Mouse (Mus musculus): Measurements from ENCODE around the gene Colca2.

Gene Colca2

GRCm38 (mm10) chr9:51273581-51274154 is 4.7 kb downstream of the Colca2 start:
- peak; percentile 75 to 90 for DNase-seq (ENCODE audit: inconsistent age in 2 of 2, low spot score in 1 of 2)

GRCm38 (mm10) chr9:51272102-51272501 is 6.3 kb downstream of the Colca2 start:
- no peak for DNase-seq (ENCODE audit: inconsistent age in 2 of 2, low spot score in 1 of 2)

GRCm38 (mm10) chr9:51271073-51271472 is 7.3 kb downstream of the Colca2 start:
- DNase-seq (ENCODE audit: inconsistent age in 2 of 2, low spot score in 1 of 2): no peak

GRCm38 (mm10) chr9:51268852-51269251 is 9.5 kb downstream of the Colca2 start:
- no peak for DNase-seq (ENCODE audit: inconsistent age in 2 of 2, low spot score in 1 of 2)

- no peak for DNase-seq (ENCODE audit: inconsistent age in 2 of 2, low spot score in 1 of 2)
Measured at GRCm38 (mm10) chr9:51258426-51258825, 19.9 kb downstream of the Colca2 start.

GRCm38 (mm10) chr9:51256780-51257502 is 21.4 kb downstream of the Colca2 start:
- peak; percentile 20 to 45 for DNase-seq (ENCODE audit: inconsistent age in 2 of 2, low spot score in 1 of 2)

GRCm38 (mm10) chr9:51238741-51239385 is 39.5 kb downstream of the Colca2 start:
- peak in 1 of 2 experiments; percentile 41 for DNase-seq (ENCODE audit: inconsistent age in 2 of 2, low spot score in 1 of 2)

- no peak for DNase-seq (ENCODE audit: inconsistent age in 2 of 2, low spot score in 1 of 2)
Measured at GRCm38 (mm10) chr9:51232163-51232562, 46.2 kb downstream of the Colca2 start.

- peak; percentile 68 to 77 for DNase-seq (ENCODE audit: inconsistent age in 2 of 2, low spot score in 1 of 2)
Measured at GRCm38 (mm10) chr9:51230701-51231389, 47.5 kb downstream of the Colca2 start.

- DNase-seq (ENCODE audit: inconsistent age in 2 of 2, low spot score in 1 of 2): no peak
Measured at GRCm38 (mm10) chr9:51225636-51226166, 52.7 kb downstream of the Colca2 start.

All from adrenal gland, adult (tissue).